Mouse (Mus musculus): ENCODE measurements around the gene Polr1a.

- TF ChIP-seq CTCF (IDR thresholded peaks at IDR 0.05; ENCODE audit: low read depth) (no peak), EP300 (IDR thresholded peaks at IDR 0.05; ENCODE audit: low read depth) (no peak)
Measured at GRCm38 (mm10) chr6:71930053-71930452, 21.2 kb downstream of the Polr1a start.
